Mouse (Mus musculus): ENCODE results near the gene Hist1h2ak. TPM values are rescaled to one million over a fixed set of nuclear protein-coding genes. Genes with fewer than 3 reads are reported as not detected.

Gene Hist1h2ak
- total and polyA plus RNA-seq, 3 experiments = 6.2 to 1,125 (median 16.6) TPM

DNA sequence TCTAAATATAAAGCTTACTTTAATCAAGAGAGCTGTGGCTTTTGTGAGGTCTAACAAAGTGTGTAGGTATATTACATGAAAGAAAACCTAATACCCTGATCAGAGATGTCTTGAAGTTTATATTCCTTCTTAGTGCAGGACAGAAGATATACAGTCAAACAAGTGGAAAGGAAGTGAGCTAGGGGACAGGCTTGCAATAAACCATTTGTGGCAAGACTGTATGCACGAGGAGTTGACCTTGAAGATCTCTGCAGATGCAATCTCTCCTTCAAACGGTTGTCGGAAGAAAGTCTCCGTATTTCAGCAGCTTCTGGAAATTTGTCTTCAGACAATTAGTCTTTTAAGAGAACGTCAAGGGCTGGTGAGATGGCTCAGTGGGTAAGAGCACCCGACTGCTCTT lies 36.3 kb upstream of the Hist1h2ak start:
- DNase-seq (ENCODE audit: extremely low read depth) = no peak
- in situ Hi-C loops (cut with MboI; ENCODE audit: low pct_ligation_motif_present, low pct_unique_long_range_greater_than_20kb, low sequenced_read_pairs) = no loop called here
- Histone ChIP-seq H3K4me2 (ENCODE audit: insufficient read depth, low read depth, poor library complexity, severe bottlenecking) (no peak overlapping the region), H3K79me2 (replicated peaks; ENCODE audit: control insufficient read depth, extremely low read depth, insufficient read depth, poor library complexity, severe bottlenecking) (no peaks in the 10 kb centered on the region), H3K27ac (ENCODE audit: insufficient read depth, low read depth) (no peak overlapping the region), H3K4me3 (replicated peaks in 1 of 3; ENCODE audit: low read depth in 2 of 3, low read length in 2 of 3, poor library complexity in 1 of 3) (no peak overlapping the region), H3K4me1 (ENCODE audit: control insufficient read depth in 1 of 2, insufficient read depth in 2 of 2) (peaks cover 0 to 21% of the 10 kb centered on the region in 2 experiments; a peak in 2 of 4 replicates), H3K9me3 (replicated peaks; ENCODE audit: low read length) (no peaks in the 10 kb centered on the region), H3K27me3 (replicated peaks) (no peaks in the 10 kb centered on the region), H3K9ac (ENCODE audit: insufficient read depth, low read depth) (no peak overlapping the region), H3K36me3 (replicated peaks in 1 of 2; ENCODE audit: control insufficient read depth in 1 of 2, insufficient read depth in 1 of 2, low read length in 1 of 2) (no peaks in the 10 kb centered on the region)
- dilution Hi-C loops (cut with MboI; ENCODE audit: extremely low pct_ligation_motif_present, extremely low pct_unique_long_range_greater_than_20kb, low sequenced_read_pairs) = no loop called here
- TF ChIP-seq BHLHE40 (IDR thresholded peaks at IDR 0.05; ENCODE audit: low read depth, low read length) (no peak), ZKSCAN1 (IDR thresholded peaks at IDR 0.05; ENCODE audit: borderline replicate concordance, low read depth, low read length) (no peak), SMC3 (IDR thresholded peaks at IDR 0.05; ENCODE audit: low read depth, low read length) (no peak), JUN (IDR thresholded peaks at IDR 0.05; ENCODE audit: insufficient read depth, low read depth, low read length) (no peak), CTCF (conservative IDR thresholded peaks at IDR 0.05 in 1 of 2, IDR thresholded peaks at IDR 0.05 in 1 of 2; ENCODE audit: low read depth in 2 of 2, low read length in 2 of 2) (no peak), SIN3A (IDR thresholded peaks at IDR 0.05; ENCODE audit: low read length) (no peak), NRF1 (IDR thresholded peaks at IDR 0.05; ENCODE audit: low read depth, low read length) (no peak), MEF2A (IDR thresholded peaks at IDR 0.05; ENCODE audit: borderline replicate concordance, low read depth, low read length) (no peak), ZC3H11A (IDR thresholded peaks at IDR 0.05; ENCODE audit: low read depth, low read length) (no peak), POLR2A (IDR thresholded peaks at IDR 0.05; ENCODE audit: low read depth, low read length) (no peak)

- H3K4me1 ChIP-seq (ENCODE audit: control insufficient read depth in 1 of 2, insufficient read depth in 2 of 2) = peaks cover 0 to 33% of the 10 kb centered on the region in 2 experiments; a peak in 3 of 4 replicates
- H3K4me3 ChIP-seq (replicated peaks in 1 of 3; ENCODE audit: low read depth in 2 of 3, low read length in 2 of 3, poor library complexity in 1 of 3) = peak overlapping the region in 1 of 3 experiments; percentile 13
- TF ChIP-seq JUND (conservative IDR thresholded peaks at IDR 0.05; ENCODE audit: low read depth, low read length) (no peak; the same call in 1 of the 2 replicates), TBP (conservative IDR thresholded peaks at IDR 0.05; ENCODE audit: low read depth, low read length) (no peak), KAT2A (IDR thresholded peaks at IDR 0.05; ENCODE audit: insufficient replicate concordance, low read length) (no peak), BHLHE40 (IDR thresholded peaks at IDR 0.05; ENCODE audit: low read depth, low read length) (no peak), USF2 (conservative IDR thresholded peaks at IDR 0.05; ENCODE audit: low read depth, low read length) (no peak), MXI1 (IDR thresholded peaks at IDR 0.05; ENCODE audit: low read depth, low read length) (0 out of 2 replicates have a peak, but pooled peaks have one; percentile 10), ETS1 (conservative IDR thresholded peaks at IDR 0.05; ENCODE audit: low read depth, low read length) (no peak), MAFK (IDR thresholded peaks at IDR 0.05; ENCODE audit: insufficient replicate concordance, low read length) (no peak), MAX (IDR thresholded peaks at IDR 0.05; ENCODE audit: low read length) (peak; percentile 7; the same call in 1 of the 2 replicates), ZKSCAN1 (IDR thresholded peaks at IDR 0.05; ENCODE audit: borderline replicate concordance, low read depth, low read length) (no peak), MEF2A (IDR thresholded peaks at IDR 0.05; ENCODE audit: borderline replicate concordance, low read depth, low read length) (no peak), GABPA (IDR thresholded peaks at IDR 0.05; ENCODE audit: insufficient replicate concordance, low read depth, low read length) (no peak), RAD21 (IDR thresholded peaks at IDR 0.05; ENCODE audit: low read depth, low read length) (no peak), MAZ (IDR thresholded peaks at IDR 0.05; ENCODE audit: low read depth, low read length) (no peak), ELF1 (IDR thresholded peaks at IDR 0.05; ENCODE audit: low read depth, low read length) (no peak), CTCF (conservative IDR thresholded peaks at IDR 0.05 in 1 of 2, IDR thresholded peaks at IDR 0.05 in 1 of 2; ENCODE audit: low read depth in 2 of 2, low read length in 2 of 2) (no peak), IRF4 (IDR thresholded peaks at IDR 0.05; ENCODE audit: low read depth, low read length) (no peak), EP300 (IDR thresholded peaks at IDR 0.05; ENCODE audit: low read length) (no peak), MYC (IDR thresholded peaks at IDR 0.05; ENCODE audit: low read depth, low read length) (peak; percentile 25; the same call in 1 of the 2 replicates), NRF1 (IDR thresholded peaks at IDR 0.05; ENCODE audit: low read depth, low read length) (peak; percentile 7; the same call in 1 of the 2 replicates), USF1 (IDR thresholded peaks at IDR 0.05; ENCODE audit: low read depth, low read length) (no peak), ZC3H11A (IDR thresholded peaks at IDR 0.05; ENCODE audit: low read depth, low read length) (no peak), POLR2AphosphoS2 (IDR thresholded peaks at IDR 0.05; ENCODE audit: low read depth, low read length) (no peak), TCF12 (IDR thresholded peaks at IDR 0.05; ENCODE audit: low read depth, low read length) (no peak), CHD2 (IDR thresholded peaks at IDR 0.05; ENCODE audit: low read length) (no peak), HCFC1 (IDR thresholded peaks at IDR 0.05; ENCODE audit: low read depth, low read length) (no peak), SIN3A (IDR thresholded peaks at IDR 0.05; ENCODE audit: low read length) (no peak)
Observed at GRCm38 (mm10) chr13:21787760-21788593, 34.4 kb upstream of the Hist1h2ak start.

More at GRCm38 (mm10) chr13:21787760-21788593, 34.4 kb upstream of the Hist1h2ak start:
- peak; percentile 74 for DNase-seq (ENCODE audit: extremely low read depth)
- no peaks in the 10 kb centered on the region for H3K79me2 ChIP-seq (replicated peaks; ENCODE audit: control insufficient read depth, extremely low read depth, insufficient read depth, poor library complexity, severe bottlenecking)
- peak overlapping the region; percentile 88 for H3K4me2 ChIP-seq (ENCODE audit: insufficient read depth, low read depth, poor library complexity, severe bottlenecking)
- in situ Hi-C loops (cut with MboI; ENCODE audit: low pct_ligation_motif_present, low pct_unique_long_range_greater_than_20kb, low sequenced_read_pairs) (no loop called here), dilution Hi-C loops (cut with MboI; ENCODE audit: extremely low pct_ligation_motif_present, extremely low pct_unique_long_range_greater_than_20kb, low sequenced_read_pairs) (no loop called here)
- H3K9me3 ChIP-seq (replicated peaks; ENCODE audit: low read length) = no peaks in the 10 kb centered on the region
- H3K27me3 ChIP-seq (replicated peaks) = no peaks in the 10 kb centered on the region
- peak overlapping the region; percentile 91 for H3K27ac ChIP-seq (ENCODE audit: insufficient read depth, low read depth)
- H3K36me3 ChIP-seq (replicated peaks in 1 of 2; ENCODE audit: control insufficient read depth in 1 of 2, insufficient read depth in 1 of 2, low read length in 1 of 2) = no peaks in the 10 kb centered on the region
- H3K9ac ChIP-seq (ENCODE audit: insufficient read depth, low read depth) = peak overlapping the region; percentile 69

All from CH12.LX (cell line).